Mouse (Mus musculus): ENCODE results near the gene Atxn2. TPM values are rescaled to one million over a fixed set of nuclear protein-coding genes. Genes with fewer than 3 reads are reported as not detected.

The Atxn2 gene
- polyA plus RNA-seq, 1 experiment: 111 TPM

DNA sequence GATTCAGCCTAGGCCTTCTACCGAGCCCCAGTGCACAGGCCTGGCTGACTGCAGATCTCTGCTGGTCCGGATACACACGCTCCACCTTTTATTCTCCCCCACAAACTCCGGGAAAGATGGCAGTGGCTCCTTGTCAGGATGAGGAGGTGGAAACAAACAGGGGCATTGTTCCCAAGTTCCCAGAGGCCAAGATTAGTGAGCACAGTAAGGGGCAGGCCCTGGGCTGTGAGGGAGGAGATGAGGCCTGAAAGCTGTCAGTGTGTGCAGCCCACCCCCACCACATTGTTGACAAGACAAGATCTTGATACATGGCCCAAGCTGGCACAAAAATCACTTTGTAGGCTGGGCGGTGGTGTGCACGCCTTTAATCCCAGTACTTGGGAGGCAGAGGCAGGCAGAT is 14.4 kb upstream of the Atxn2 start:
- Histone ChIP-seq H3K27me3 (replicated peaks; ENCODE audit: control insufficient read depth, insufficient read depth, low read length) (no peaks in the 10 kb centered on the region), H3K4me3 (ENCODE audit: insufficient read depth, low read depth, low read length) (no peak overlapping the region), H3K36me3 (ENCODE audit: control insufficient read depth, insufficient read depth, low read length) (no peaks in the 10 kb centered on the region), H3K27ac (ENCODE audit: insufficient read depth, low read depth, low read length) (no peak overlapping the region), H3K4me1 (ENCODE audit: control insufficient read depth, insufficient read depth, low read length) (no peaks in the 10 kb centered on the region)
- TF ChIP-seq CTCF (conservative IDR thresholded peaks at IDR 0.05; ENCODE audit: insufficient read depth, insufficient read length, low read depth, low read length) (no peak), POLR2A (IDR thresholded peaks at IDR 0.05; ENCODE audit: low read depth, low read length) (no peak)
- DNase-seq: no peak
- 81% methylated on average over 6 of the region's 6 CpGs for WGBS

DNA sequence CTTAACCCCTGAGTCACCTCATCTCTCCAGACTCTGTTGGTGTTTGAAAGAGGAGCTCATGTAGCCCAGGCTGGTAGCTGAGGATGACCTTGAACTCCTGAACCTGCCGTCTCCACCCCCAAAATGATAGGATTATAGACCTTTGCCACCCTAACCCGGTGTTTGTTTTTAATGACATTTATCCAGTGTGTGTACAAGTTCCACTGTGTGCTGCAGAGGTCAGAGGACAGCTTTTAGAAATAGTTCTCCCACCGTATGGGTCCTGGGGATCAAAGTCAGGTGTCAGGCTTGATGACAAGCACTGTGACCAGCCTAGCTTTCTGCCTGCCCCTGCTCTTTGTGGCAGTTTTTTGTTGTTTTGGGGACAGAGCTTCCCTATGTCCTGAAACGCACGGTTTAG is 11.2 kb upstream of the Atxn2 start:
- no peak overlapping the region for H3K4me3 ChIP-seq (ENCODE audit: insufficient read depth, low read depth, low read length)
- H3K4me1 ChIP-seq (ENCODE audit: control insufficient read depth, insufficient read depth, low read length): peaks cover 5% of the 10 kb centered on the region; the same call in 1 of the 2 replicates
- H3K36me3 ChIP-seq (ENCODE audit: control insufficient read depth, insufficient read depth, low read length): no peaks in the 10 kb centered on the region
- H3K27me3 ChIP-seq (replicated peaks; ENCODE audit: control insufficient read depth, insufficient read depth, low read length): no peaks in the 10 kb centered on the region
- 47% methylated on average over 5 of the region's 5 CpGs for WGBS
- no peak overlapping the region for H3K27ac ChIP-seq (ENCODE audit: insufficient read depth, low read depth, low read length)
- no peak for DNase-seq
- TF ChIP-seq CTCF (conservative IDR thresholded peaks at IDR 0.05; ENCODE audit: insufficient read depth, insufficient read length, low read depth, low read length) (no peak), POLR2A (IDR thresholded peaks at IDR 0.05; ENCODE audit: low read depth, low read length) (no peak)

DNA sequence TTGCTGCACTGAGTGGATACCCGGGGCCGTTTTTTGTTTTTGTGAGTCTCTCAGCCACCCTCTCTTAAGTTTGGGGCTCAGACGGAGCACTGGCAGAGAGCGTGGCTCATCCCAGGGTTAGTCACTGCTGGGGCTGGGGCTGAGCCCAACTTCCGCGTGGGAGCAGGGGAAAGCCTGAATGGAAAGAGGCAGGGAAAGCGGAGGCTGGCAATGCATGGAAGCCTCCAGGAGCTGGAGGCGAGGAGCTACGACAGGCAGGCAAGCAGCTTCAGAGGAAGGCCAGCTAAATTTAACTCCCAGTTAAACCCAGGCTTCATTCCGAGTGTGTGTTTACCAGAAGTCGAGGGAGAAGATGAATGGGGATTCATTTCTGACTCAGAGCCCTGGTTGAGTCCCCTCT is 10.6 kb upstream of the Atxn2 start:
- Histone ChIP-seq H3K27me3 (replicated peaks; ENCODE audit: control insufficient read depth, insufficient read depth, low read length) (no peaks in the 10 kb centered on the region), H3K4me3 (ENCODE audit: insufficient read depth, low read depth, low read length) (no peak overlapping the region), H3K4me1 (ENCODE audit: control insufficient read depth, insufficient read depth, low read length) (peaks cover 7% of the 10 kb centered on the region; the same call in 1 of the 2 replicates), H3K36me3 (ENCODE audit: control insufficient read depth, insufficient read depth, low read length) (no peaks in the 10 kb centered on the region), H3K27ac (ENCODE audit: insufficient read depth, low read depth, low read length) (no peak overlapping the region)
- DNase-seq: no peak
- WGBS: 43% methylated on average over 11 of the region's 11 CpGs
- TF ChIP-seq CTCF (conservative IDR thresholded peaks at IDR 0.05; ENCODE audit: insufficient read depth, insufficient read length, low read depth, low read length): no peak
- TF ChIP-seq POLR2A (IDR thresholded peaks at IDR 0.05; ENCODE audit: low read depth, low read length): no peak

DNA sequence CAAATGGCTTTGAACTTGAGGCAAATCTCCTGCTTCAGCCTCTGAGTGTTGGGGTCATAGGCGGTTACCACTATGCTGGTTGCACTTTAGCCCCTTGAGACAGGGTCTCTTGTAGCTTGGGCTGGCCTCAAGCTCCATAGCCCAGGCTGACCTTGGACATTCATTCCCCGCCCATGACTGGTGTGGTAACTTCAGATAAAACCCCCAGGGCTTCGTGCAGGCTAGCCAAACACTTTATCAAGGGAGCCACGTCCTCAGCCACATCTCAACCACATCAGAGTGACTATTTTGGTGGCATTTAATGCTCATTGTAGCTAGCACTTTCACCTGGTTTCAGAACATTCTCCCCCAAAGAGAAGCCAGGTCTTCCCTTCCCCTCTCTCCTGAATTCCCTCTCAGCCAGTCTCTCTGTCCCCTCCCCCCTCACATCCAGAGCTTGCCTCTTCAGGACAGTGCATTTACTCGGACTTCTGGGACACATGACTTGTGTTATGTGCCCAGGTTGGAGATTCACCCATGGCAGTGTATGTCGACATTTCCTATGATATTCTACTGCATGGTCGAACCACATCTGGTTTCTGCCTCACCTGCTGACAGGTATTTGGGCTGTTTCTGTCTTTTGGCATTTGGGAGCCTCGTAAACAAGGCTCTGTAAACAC is 9.9 kb upstream of the Atxn2 start:
- WGBS: 70% methylated on average over 8 of the region's 8 CpGs
- Histone ChIP-seq H3K36me3 (ENCODE audit: control insufficient read depth, insufficient read depth, low read length) (no peaks in the 10 kb centered on the region), H3K27ac (ENCODE audit: insufficient read depth, low read depth, low read length) (no peak overlapping the region), H3K27me3 (replicated peaks; ENCODE audit: control insufficient read depth, insufficient read depth, low read length) (no peaks in the 10 kb centered on the region), H3K4me3 (ENCODE audit: insufficient read depth, low read depth, low read length) (no peak overlapping the region), H3K4me1 (ENCODE audit: control insufficient read depth, insufficient read depth, low read length) (peaks cover 7% of the 10 kb centered on the region; the same call in 1 of the 2 replicates)
- DNase-seq: no peak
- no peak for TF ChIP-seq CTCF (conservative IDR thresholded peaks at IDR 0.05; ENCODE audit: insufficient read depth, insufficient read length, low read depth, low read length)
- no peak for TF ChIP-seq POLR2A (IDR thresholded peaks at IDR 0.05; ENCODE audit: low read depth, low read length)

DNA sequence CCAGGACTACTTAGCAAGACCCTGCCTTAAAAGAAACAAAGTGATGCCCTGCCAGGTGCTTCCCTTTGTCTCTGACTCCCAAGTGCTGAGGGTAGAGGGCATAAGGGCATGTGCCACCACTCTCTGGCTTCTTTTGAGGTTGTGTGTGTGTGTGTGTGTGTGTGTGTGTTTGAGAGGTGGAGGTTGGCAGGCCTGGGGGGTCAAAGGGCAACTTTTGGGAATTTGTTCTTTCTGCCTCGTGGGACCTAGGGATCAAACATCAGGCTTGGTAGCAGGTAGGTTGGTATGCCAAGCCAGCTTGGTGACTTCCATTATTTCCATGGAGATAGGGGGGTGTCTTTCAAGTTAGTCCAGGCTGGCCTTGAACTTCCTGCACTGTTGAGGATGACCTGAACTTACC is 7.8 kb upstream of the Atxn2 start:
- no peaks in the 10 kb centered on the region for H3K36me3 ChIP-seq (ENCODE audit: control insufficient read depth, insufficient read depth, low read length)
- 55% methylated on average over 1 of the region's 1 CpGs for WGBS
- peak; percentile 90 for DNase-seq

DNA sequence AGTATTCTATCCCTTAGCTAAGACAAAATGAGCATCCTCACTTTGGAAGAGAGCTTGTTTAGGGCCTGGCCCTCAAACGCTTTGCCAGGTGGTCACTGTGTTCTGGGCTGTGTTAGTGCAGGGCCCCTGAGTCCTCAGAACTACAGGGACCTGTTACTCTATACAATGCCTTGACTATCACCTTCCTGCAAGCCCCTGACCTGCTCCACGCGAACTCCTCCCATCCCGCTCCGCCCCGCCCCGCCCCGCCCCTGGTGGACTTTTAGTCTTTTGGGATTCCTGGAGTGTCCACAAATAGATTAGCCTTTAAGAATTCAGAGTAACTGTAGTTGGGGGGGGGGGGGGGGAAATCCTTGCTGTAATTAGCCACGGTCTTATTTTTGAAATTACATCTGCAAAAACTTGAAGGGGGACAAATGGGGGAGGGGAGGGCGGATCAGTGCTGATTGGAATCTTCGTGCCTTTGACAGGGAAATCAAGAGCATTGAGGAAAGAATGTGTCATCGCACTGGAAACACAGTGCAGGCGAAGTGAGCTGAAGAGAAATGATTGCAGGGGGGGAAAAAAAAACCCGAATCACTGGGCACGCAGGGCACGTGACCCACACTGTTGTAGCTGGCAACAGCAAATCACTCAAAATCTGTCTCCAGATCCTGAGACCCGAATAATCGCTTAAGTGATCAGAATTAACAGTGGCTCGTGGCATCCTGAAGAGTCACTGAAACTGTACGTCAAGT is 6.5 kb upstream of the Atxn2 start:
- Histone ChIP-seq H3K27me3 (replicated peaks; ENCODE audit: control insufficient read depth, insufficient read depth, low read length) (no peaks in the 10 kb centered on the region), H3K4me1 (ENCODE audit: control insufficient read depth, insufficient read depth, low read length) (peaks cover 7% of the 10 kb centered on the region; the same call in 1 of the 2 replicates), H3K27ac (ENCODE audit: insufficient read depth, low read depth, low read length) (0 out of 2 replicates have a peak overlapping the region, but pooled peaks have one; percentile 10), H3K4me3 (ENCODE audit: insufficient read depth, low read depth, low read length) (peak overlapping the region; percentile 21; the same call in 1 of the 2 replicates), H3K36me3 (ENCODE audit: control insufficient read depth, insufficient read depth, low read length) (no peaks in the 10 kb centered on the region)
- TF ChIP-seq POLR2A (IDR thresholded peaks at IDR 0.05; ENCODE audit: low read depth, low read length) (no peak), CTCF (conservative IDR thresholded peaks at IDR 0.05; ENCODE audit: insufficient read depth, insufficient read length, low read depth, low read length) (no peak)
- DNase-seq: peak; percentile 65
- WGBS: 10% methylated on average over 20 of the region's 20 CpGs

More for the DNA sequence above, 7.8 kb upstream of the Atxn2 start:
- 0 out of 2 replicates have a peak overlapping the region, but pooled peaks have one; percentile 12 for H3K27ac ChIP-seq (ENCODE audit: insufficient read depth, low read depth, low read length)
- no peak overlapping the region for H3K4me3 ChIP-seq (ENCODE audit: insufficient read depth, low read depth, low read length)
- no peaks in the 10 kb centered on the region for H3K27me3 ChIP-seq (replicated peaks; ENCODE audit: control insufficient read depth, insufficient read depth, low read length)
- H3K4me1 ChIP-seq (ENCODE audit: control insufficient read depth, insufficient read depth, low read length): peaks cover 7% of the 10 kb centered on the region; the same call in 1 of the 2 replicates
- TF ChIP-seq POLR2A (IDR thresholded peaks at IDR 0.05; ENCODE audit: low read depth, low read length) (no peak), CTCF (conservative IDR thresholded peaks at IDR 0.05; ENCODE audit: insufficient read depth, insufficient read length, low read depth, low read length) (no peak)

DNA sequence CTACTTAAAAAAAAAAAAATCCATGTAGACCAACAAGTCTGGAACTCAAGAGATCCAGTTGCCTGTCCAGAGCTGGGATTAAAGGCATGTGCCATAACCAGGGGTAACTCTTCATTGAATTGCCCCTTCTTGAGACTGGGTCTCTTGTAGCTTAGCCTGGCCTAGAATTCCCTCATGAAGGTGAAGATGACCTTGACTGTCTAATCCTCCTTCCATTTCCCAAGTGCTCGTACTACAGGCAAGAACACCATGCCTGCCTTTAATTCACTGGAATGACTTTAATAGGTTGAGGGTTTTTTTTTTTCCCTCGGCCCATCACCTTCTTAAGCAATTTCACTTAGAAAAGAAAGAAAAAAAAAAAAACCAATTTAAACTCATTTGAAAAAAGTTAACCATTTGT is 735 bp upstream of the Atxn2 start:
- no peaks in the 10 kb centered on the region for H3K27me3 ChIP-seq (replicated peaks; ENCODE audit: control insufficient read depth, insufficient read depth, low read length)
- 24% methylated on average over 2 of the region's 2 CpGs for WGBS
- H3K4me1 ChIP-seq (ENCODE audit: control insufficient read depth, insufficient read depth, low read length): peaks cover 13% of the 10 kb centered on the region; the same call in 1 of the 2 replicates
- DNase-seq: no peak
- H3K27ac ChIP-seq (ENCODE audit: insufficient read depth, low read depth, low read length): peak overlapping the region; percentile 94
- TF ChIP-seq POLR2A (IDR thresholded peaks at IDR 0.05; ENCODE audit: low read depth, low read length): no peak
- no peak for TF ChIP-seq CTCF (conservative IDR thresholded peaks at IDR 0.05; ENCODE audit: insufficient read depth, insufficient read length, low read depth, low read length)
- no peaks in the 10 kb centered on the region for H3K36me3 ChIP-seq (ENCODE audit: control insufficient read depth, insufficient read depth, low read length)
- no peak overlapping the region for H3K4me3 ChIP-seq (ENCODE audit: insufficient read depth, low read depth, low read length)

Data from kidney, adult 2 months (tissue).